Mouse (Mus musculus) ZHBTc4 (cell line): Measurements from ENCODE around the gene Sdk2.

Experiments
- DNase-seq: peaks from one replicate; pipeline ENCODE4 v3.0.0-alpha.2; 2011; ENCODE audit warnings: low read depth, low spot score

Gene Sdk2

GRCm38 (mm10) chr11:113742998-113743397 is 323.8 kb downstream of the Sdk2 start:
- DNase-seq, result peak; percentile 74

GRCm38 (mm10) chr11:113740100-113740499 is 326.7 kb downstream of the Sdk2 start:
- no peak for DNase-seq

- peak; percentile 71 for DNase-seq
Measured at GRCm38 (mm10) chr11:113739213-113739612, 327.6 kb downstream of the Sdk2 start.

DNA sequence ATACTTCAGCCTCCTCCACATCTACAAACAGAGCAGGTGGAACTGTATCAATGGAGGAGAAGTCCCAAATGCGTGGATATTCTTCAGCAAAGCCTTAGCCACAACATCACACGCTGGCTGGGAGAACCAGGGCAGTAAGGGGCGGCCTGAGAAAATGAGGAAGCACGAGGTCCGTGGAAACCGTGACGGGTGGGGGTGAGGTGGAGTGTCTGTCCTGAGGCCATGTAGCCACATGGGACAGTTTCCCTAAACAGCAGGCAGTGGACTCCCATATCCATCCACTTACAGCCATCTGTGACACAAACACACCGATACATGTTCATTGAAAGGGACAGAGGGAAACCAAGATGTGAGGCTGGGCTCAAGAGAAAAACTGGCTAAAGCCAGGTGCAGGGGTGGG is 328.9 kb downstream of the Sdk2 start:
- peak; percentile 59 for DNase-seq

DNA sequence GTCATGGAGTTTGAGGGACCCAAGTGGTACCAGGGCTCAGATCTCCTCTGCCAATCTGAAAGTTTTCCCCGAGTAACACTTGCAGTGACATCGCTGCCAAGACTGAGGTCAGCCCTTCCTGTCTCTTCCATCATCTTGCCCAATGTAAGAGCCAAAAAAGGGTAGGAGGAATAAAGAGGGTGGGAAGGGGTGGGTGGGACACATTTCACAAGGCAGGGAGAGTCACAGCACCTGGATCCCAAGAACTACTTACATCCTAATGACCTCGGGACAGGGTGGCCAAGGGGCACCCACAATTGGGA is 329.3 kb downstream of the Sdk2 start:
- DNase-seq, result no peak

GRCm38 (mm10) chr11:113736848-113737552 is 329.8 kb downstream of the Sdk2 start:
- DNase-seq, result no peak

DNA sequence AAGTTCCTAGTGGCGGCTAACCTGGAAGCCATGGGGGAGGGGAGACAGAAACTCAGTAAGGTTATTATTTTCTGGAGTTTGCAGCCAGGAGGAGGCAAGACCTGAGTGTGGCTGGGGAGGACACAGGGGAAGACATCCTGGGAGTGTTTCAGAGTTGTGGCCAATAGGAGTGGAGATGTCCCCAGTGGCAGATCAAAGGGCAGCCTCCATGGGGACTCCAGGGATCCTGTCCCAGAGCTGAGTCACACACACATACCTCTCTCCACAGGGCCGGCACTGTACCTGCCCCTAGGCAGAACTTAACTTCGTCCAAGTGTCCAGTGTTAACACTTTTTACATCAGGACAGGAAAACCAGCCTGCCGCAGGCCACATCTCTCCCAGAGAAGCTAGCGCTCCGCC is 331.7 kb downstream of the Sdk2 start:
- DNase-seq, result no peak

DNA sequence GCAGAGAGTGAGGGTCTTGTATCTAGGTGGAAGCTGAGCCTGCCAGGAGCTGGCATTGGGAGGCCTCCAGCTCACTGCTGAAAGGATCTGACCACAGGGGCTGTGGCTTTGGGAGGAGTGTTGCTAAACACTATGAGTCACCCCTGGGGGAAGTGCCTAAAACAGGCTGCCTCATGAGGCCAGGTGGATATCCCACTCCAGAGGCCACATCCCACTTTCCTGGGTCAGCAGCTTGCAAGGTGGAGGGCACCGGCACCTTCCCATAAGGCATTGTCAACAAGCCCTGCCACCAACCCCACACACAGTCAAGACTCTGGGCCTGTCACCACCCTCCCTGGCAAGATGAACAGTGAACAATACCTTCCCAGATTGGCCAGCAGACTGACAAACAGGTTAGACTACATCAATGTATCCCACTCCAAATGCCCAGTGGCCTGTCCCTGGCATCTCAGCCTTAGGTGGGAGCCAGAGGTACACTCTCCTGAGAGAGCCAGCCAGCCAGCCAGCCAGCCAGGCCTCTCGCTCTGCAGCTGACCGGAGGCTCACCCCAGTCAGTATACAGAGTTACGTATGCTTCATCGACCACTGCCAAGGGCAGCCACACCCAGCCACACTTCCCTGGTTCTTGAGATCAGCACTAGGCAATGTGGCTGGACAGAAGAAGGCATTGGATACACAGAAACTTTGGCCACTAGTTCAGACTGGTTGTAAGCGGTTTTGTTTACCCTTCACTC is 333.0 kb downstream of the Sdk2 start:
- peak; percentile 80 for DNase-seq

- DNase-seq, result no peak
Measured at GRCm38 (mm10) chr11:113731945-113732612, 334.8 kb downstream of the Sdk2 start.

- DNase-seq, result no peak
Measured at GRCm38 (mm10) chr11:113730879-113731278, 336.0 kb downstream of the Sdk2 start.

DNA sequence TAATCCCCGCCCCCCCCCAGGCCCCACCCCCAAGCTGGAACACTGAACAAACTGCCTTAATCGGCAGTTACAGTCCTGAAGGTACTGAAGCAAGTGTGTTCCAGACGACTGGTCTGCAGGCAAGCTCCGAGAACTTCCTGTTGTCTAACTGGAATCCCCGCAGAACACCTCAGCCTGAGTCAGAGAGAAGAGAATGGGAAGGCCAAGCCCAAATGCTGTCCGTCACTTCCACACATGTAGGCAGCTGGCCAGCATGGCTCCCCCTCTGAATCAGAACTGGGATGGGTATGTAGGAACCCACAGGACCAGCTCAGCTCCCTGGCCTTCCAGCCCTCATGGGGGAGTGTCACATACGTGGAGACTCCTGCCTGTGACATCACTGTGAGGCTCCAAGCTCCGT is 336.9 kb downstream of the Sdk2 start:
- DNase-seq, result no peak

DNA sequence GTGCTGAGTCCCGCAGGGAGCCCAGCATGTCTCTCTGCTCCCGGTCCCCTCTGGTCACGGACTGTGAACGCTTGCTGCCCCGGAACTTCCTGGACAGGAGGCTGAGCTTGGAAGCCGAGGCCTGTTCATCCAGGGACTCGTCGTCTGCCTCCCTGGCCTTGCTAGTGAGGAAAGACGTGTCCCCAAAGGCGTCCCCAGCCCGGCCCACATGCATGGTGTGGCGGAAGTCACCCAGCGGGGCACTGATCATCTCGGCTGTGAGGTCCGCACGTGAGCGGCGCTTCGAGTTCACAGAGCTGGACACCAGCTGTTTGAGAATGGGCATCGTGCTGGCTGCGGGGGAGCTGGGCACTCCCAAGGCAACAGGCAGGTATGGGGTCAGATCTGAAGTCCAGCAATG is 337.6 kb downstream of the Sdk2 start:
- no peak for DNase-seq

GRCm38 (mm10) chr11:113727992-113728391 is 338.9 kb downstream of the Sdk2 start:
- DNase-seq, result peak; percentile 42

GRCm38 (mm10) chr11:113726994-113727888 is 339.6 kb downstream of the Sdk2 start:
- DNase-seq, result no peak
